Mouse (Mus musculus) erythroid progenitor cell, adult 5-6 weeks (primary cell): ENCODE data around the gene Mxra7. TPM values are rescaled to one million over a fixed set of nuclear protein-coding genes. Genes with fewer than 3 reads are reported as not detected.
"Not testable (repeated sequence)": the region's sequence is repeated elsewhere in the genome, so short reads cannot be mapped to it uniquely, and the experiment has no call there.

Source experiments
- ATAC-seq: replicated peaks from 2 replicates; pipeline ENCODE4 v1.8.0; 2016; ENCODE audit warnings: moderate number of reproducible peaks, mild to moderate bottlenecking, moderate TSS enrichment, inconsistent platforms; ENCODE audit not compliant: poor library complexity, low FRiP score, severe bottlenecking
- total RNA-seq, 2 experiments: library from RNA; stranded (forward) in 1 of 2; stranded (reverse) in 1 of 2; fragments of 150-400 nt in 1 of 2; fragments of 186-747, 209-891 nt in 1 of 2; gene quantifications; 2 replicates each; pipeline versions ENCODE4 v1.2.3 to v1.2.4; 2015 to 2017; ENCODE audit warnings: low replicate concordance in 2 of 2

Mxra7 gene
- total RNA-seq, 2 experiments from 2014 or later: not detected

DNA sequence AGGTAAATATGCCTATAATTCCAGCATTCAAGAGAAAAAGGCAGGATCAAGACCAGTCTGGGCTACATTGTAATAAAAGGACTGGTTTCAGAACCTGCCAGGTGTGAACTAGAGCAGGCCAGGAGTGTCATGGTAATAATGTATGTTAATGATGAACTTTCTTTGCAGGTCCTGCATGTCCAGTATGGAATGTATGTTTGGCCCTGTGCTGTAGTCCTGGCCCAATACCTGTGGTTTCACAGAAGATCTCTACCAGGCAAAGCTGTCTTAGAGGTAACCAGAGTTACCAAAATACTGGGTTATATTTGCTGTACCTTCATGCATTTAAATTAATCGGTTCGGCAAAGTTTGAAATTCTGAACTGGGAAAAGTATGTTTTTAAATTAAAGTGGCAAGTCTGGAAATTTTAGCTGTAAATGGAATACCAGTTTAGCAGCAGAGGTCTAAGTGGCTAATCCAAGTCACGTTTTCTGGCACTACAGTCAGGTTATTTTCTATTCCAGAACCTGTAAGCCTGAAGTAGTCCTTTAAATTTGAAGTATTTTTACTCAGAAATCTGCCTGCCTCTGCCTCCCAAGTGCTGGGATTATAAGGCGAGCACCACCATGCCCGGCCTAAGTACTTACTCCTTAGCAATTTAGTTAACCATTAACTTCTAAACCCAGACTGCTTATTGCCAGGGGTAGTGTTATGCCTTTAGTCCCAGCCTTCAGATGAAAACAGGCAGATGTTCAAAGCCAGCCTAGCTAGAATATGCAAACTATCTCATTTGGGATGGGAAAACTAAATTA lies 20.4 kb upstream of the Mxra7 start:
- ATAC-seq: no peak

DNA sequence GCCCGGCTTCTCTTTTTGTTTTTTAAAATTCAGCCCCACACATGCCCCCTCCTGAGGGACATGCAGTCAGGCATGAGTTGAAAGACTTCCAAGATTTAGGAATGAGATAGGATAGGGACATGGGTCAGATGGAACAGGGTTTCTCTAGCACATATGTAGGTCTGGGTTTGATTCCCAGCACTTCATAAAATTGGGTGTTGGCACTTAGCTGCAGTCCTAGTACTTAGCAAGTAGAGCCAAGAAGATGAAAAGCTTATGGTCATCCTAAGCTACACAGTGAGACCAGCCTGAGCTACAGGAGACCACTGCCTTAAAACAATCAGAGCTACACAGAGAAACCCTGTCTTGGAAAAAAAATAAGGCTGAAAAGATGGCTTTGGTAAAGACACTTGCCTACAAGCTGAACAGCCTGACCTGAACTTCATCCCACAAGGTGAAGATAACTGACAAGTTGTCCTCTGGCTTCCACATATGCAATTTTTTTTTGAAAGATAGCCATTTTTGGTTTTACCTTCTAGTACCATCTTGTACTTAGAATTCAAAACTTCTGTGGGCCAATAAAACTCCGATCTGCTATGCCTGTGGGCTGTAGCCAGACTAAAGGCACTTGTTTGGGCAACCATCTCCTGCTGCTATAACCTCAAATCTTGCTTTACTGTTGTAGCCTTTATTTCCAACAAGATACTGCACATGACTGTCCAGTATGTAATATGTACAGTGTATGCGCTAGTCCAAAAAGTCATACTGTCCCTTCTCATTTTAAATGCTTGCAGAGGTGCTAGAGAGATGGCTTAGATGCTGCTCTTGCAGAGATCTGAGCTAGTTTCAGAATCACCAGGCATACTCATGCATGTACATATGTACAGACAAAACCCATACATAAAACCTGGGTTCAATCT lies 19.6 kb upstream of the Mxra7 start:
- no peak for ATAC-seq

DNA sequence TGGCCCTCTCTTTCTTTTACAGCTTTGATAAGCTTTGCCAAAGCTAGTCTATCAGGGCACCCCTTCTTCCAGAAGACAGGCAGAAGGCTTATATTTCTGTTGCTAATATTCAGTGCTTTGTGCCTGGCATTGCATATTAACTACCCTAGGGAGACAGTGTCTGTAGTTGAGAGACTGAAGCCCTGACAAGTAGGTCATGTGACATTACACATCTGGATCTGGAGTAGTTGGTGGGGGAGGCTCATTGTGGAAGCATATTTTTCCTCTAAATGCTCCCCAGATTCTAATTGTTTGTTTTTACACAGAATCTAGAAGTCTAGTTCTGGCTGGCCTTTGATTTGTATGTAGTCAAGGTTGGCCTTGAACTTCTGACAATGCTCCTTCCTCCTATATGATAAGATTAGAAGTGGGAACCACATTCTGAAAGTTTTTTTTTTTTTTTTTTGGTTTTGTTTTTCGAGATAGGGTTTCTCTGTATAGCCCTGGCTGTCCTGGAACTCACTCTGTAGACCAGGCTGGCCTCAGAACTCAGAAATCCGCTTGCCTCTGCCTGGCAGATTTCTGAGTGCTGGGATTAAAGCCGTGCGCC lies 18.8 kb upstream of the Mxra7 start:
- no peak for ATAC-seq

DNA sequence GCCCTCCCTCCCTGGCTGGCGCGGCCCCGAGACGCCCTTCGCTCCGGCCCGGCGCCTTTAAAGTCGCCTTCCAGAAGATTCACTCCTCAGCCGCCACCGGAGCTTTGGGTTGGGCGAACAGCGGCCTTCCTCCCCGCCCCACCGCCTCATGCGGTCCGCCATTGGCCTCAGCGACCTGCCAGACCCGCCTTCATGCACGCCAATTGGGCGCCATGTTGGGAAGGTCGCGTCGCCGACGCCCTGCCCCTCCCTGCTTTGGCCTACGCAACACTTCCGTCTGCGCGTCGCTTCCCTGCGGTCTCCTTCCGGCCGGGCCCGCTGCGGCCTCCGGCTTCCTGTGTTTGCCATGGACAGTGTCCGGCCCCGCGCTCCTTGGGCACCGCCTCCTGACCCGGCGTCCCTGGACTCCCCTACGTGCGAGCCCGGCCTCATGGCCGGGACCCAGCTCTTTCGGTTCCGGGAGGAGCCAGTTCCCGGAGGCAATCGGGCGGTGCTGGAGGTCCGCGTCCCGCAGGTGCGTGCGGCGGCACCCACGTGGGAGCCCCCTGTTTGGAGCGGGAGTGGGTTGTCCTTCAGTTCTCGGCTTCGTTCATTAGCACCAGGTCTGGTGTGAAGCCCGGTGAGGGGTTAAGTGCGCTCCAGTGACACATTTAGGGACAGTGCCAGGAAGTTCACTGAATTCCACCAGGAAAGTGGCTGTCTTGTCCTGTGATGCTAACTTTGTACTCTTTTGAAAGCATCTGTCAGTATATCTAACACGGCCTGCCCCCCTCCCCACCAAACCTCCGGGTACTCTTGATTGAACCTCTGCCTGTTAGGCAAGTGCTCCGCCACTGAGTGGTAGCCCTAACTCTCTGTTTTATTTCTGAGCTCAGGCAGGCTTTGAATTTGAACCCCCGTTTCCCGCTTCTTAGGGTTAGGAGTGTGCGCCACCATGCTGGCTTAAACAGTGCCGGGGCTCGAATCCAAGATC lies 15.7 kb upstream of the Mxra7 start, which contains the start of the genes Mettl23 and Jmjd6:
Gene Mettl23 (plus strand): TSS at position 18 of the 973 bp plus-strand sequence.
Gene Jmjd6 (minus strand): TSS at position 189 of the 973 bp plus-strand sequence.
- ATAC-seq: peak; percentile 96

DNA sequence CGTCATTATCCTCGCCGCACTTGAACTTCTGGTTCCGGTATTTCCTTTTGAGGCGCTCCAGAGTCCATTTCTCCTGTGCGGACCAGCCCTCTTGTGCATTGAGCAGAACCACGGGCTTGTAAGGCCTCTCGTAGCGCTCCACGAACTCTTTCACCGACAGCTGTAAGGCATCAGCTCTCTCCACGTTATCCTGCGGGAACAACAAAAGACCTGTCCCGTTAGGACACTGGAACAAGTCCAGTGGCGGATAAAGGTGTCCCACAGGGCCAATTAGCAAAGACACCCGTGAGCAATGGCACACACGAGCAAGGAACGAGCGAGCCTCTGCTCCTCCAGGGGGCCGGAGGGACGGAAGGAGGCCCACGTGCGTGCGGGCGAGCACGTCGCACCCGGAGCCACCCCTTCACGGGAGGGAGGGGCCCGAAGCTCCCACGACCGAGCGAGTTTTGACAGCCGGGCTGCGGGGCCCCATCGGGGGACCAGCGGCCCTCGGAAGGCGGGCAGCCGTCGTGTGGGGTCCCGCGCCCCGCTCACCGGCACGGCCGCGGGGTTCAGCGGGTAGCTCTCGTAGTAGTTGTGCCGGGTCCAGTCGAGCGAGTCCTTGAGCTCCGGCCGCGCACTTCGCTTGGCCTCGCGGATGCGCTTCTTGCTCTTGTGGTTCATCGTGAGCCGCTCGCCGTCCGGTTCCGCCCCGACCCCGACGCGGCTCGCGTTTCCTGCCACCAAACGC lies 14.8 kb upstream of the Mxra7 start:
- ATAC-seq: peak; percentile 69

DNA sequence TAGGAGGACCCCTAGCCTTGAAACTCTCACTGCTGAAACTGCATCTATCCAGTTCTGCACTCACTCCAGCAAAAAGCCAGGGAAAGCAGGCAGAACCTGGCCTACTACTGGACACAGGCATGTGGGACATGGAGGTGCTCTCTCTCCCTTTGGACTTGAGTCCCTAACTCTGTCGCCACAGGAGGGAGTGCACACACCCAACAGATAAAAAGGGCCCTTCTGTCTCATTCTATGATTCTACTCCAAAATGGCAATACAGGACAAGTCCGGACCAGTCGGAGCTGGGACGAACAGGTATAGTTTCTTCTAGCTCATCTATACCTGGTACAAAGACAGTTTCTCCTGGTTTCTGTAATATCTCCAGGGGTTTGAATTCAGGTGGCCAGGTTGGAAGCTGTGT lies 12.9 kb upstream of the Mxra7 start:
- ATAC-seq: no peak

DNA sequence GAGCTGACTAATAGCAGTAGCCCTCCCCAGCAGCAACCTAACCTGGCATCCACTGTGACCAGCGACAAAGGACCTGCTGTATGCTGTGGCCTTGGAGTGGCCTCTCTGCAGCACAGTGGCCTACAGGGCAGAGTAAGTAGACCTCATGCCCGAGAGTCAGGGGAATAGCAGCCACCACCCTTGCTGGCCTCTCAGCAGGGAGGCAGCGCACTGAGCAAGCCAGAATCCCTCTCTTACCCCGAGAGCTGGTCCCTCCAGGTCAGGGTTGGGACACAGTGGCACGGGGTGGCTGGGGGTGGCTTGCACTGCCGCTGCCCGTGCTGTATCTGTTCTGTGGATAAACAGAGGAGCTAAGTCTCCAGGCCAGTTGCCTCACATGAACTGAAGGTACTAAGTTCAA lies 11.8 kb upstream of the Mxra7 start:
- ATAC-seq: no peak

DNA sequence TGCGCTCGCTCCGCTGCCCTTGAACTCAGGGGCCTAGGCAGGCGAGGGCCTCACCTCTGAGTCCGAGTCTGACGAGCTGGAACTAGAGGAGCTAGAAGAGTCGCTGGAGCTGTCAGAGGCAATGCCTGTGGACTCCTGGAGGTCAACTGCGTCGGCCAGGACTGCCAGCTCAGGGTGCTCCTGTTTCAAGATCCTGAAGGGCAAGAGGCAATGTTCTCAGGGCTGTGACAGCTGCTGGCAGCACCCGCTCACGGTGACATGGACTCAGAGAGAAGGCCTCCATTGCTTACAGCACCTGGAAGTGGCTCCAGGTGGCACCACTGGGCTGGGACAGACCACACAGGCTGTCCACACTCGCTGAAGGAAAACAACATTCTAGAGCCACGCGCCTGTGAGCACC lies 11.1 kb upstream of the Mxra7 start:
- ATAC-seq: no peak

DNA sequence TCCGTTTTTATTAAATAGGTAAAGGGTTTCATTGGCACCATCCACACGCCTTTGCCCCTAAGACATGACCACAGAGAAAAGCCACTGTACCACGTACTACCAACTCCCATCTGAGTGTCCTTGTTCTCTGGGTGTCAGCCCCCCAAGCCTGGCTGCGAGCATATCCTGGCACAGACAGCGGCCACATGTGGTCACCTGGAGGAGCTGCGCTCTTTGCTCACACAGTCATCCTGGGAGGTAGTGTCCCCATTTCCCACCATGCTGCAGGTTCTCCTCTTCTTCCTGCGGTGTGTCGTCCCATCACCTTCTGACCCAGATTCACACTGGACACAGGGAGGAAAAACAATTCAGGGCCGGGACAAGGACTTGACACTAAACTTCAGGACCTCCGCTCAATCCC lies 9.6 kb upstream of the Mxra7 start:
- ATAC-seq: no peak

DNA sequence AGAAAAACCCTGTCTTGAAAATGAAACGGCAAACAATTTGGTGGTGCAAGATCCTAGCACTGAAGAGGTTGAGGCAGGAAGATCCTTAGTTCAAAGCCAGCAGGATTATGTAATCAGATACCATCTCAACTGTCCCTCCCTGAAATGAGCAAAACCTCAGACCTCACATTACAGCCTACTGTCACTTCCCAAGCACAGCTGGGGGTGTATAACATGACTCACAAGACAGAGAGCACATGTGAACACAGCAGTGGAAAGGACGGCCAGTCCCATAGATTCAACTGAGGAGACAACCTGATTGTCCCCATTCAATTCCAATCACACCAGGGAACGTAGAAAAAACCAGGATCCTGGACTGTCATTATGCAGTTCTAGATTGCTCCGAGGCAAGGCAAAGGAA lies 8.4 kb upstream of the Mxra7 start:
- no peak for ATAC-seq

DNA sequence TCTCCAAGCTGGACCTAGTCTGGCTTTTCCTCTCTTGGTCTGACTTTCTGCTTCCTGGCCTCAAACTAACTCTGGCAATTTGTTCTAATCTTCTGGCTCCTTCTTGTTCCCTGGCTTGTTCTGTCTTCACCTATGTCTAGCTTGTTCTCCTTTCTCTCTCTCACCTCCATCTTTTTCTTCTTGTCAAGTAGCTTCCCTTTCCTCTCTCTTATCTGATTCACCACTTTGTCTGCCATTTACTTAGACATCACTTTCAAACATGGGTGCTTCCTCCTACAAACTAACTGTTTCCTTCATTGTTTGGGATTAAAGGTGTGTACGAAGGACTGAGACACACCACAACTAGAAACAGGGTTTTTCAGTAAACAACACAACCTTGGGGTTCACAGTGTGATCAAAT lies 7.1 kb upstream of the Mxra7 start:
- ATAC-seq: no peak

DNA sequence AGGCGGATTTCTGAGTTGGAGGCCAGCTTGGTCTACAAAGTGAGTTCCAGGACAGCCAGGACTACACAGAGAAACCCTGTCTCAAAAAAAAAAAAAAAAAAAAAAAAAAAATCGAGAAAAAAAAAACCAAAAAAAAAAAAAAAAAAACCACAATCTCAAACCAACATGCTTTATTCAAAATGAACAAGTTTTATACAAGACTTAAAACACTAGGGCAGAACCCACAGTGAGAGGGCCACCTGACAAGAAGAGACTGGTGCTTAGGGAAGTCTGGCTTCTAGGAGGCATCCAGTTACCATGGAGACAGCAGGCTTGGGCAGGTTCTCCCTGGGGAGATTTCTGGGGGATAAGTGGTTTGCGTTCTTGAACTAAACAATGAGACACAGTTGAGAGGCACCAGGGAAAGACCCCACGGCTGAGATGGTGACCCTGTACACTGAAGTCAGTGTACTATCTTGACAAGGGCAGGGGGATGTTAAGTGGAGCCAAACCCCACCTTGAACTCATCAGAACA lies 4.4 kb upstream of the Mxra7 start:
- ATAC-seq: no peak

DNA sequence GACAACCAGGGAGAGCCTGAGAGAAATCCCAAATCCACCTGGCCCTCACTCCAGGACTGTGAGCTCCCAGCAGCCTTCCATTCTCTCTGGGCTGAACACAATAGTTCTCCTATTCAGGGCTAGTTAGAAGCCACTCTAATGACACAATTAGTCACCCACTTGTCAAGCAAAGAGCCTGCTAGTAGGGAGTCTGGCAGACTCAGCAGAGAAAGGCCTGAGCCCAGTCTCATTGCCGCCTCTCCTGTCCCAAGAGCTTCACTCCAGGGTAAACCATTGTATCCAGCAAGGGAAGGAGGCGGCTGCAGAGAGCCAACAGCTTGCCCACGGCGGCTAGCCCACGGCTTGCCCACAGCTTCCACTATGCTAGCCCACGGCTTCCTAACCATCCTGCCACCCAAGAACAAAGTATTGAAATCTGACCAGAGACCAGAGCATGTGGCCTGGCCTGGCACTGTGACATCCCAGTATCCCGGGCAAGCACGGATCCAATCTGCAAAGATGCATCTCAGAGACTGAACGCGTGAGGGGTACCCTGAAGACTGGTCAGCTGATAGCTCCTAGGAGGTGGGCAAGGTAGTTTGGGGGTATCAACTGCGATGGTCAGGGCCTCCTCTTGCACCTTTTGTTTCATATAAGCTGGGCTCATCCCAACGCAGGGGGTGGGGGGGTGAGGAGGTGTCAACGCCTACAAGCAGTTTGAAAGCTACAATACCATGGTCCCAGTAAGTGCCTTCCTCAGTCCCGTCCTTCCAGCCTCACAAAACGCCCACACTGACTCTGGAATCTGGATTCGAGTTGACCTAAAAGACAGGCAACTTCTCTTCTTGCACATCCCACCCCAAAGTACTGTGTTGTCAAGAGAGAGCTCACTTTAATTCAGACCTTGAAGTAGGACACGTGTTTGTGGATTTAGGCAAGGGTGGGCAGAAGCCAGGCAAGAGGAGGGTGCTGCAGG lies 1.0 kb downstream of the Mxra7 start:
- ATAC-seq: no peak

DNA sequence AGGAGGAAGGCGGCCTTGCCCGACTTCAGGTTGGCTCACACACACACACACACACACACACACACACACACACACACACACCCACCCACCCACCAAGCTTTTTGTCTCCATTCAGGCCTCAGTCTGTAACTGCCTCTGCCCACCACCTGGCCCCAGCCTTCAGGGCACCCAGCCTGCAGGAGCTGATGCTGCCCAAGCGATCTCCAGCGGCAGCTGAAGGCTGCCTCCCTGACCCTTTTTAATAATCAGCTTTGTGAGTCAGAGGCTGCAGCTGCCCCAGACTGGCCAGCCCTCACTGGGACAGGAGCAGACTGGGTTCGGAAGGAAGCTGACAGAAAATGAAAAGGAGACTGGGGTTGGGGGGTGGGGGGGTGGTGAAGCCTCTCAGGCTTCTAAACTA lies 2.6 kb downstream of the Mxra7 start:
- no peak for ATAC-seq

DNA sequence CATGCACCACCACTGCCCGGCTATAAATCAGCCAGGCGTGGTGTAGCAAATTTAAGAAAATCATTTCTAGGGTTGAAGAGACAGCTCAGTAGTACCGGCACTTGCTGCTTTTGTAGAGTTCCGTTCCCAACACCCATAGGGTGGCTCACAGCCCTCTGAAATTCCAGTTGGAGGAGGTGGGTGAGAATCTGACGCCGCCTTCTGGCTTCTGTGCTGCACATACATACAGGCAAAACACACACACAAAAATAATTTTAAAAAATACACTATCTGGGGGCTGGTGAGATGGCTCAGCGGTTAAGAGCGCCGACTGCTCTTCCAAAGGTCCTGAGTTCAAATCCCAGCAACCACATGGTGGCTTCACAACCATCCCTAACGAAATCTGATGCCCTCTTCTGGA lies 4.0 kb downstream of the Mxra7 start:
- not testable (repeated sequence) for ATAC-seq

DNA sequence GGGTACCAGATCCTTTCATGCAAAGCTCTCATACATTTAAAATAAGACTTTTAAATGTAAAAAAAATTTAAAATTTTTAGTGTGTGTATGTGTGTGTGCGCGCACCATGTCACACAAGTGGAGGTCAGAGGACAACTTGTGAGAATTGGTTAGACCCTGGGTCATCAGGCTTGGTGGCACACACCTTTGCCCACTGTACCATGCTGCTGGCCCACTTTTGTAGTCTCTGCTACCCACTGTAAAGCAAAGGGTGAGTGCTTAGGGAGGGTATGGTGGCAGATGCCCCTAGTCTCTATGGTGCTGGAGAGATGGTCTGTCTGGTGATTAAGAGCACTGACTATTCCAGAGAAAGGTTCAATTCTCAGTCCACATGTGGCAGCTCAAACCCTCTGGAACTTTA lies 4.6 kb downstream of the Mxra7 start:
- ATAC-seq: no peak

DNA sequence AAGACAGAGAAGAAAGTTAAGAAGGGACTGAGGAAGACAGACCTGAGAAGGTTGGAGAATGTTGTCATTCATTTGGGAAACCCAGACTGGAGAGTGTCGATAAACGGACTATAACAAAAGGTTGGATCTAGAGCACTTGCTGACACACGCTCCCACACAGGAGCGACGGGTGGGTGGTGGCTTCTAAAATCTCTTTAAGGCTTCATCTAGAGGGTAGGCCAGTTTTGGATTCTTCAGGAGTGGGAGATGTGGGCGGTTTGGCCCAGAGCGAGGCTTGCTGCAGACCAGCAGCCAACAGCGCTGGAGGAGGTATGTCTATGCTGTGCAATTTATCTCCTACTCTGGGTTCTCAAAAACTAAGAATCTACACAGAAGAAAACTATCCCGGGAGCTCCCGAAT lies 5.2 kb downstream of the Mxra7 start:
- no peak for ATAC-seq

DNA sequence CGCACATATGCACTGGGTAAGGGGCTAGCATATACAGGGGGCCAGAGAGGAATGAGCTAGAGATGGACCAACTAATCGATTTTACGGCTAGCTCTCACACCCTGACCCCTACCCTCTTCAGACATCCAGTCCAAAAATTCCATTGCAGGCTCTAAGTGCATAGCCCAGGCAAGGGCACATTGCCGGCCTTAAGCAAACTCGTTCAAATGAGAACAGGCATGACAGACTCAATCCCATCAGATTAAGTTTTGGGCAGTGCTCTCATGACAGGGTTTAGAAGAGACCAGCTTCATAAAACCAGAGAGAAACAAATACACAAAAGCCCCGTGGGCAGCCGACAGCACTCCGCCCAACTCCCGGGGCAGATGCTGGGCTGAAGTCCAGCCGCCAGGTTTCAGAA lies 5.6 kb downstream of the Mxra7 start:
- no peak for ATAC-seq
